Mouse (Mus musculus): Measurements from ENCODE around the gene Xrcc2. TPM values are rescaled to one million over a fixed set of nuclear protein-coding genes. Genes with fewer than 3 reads are reported as not detected.
"Not testable (repeated sequence)": the region's sequence is repeated elsewhere in the genome, so short reads cannot be mapped to it uniquely, and the experiment has no call there.

The Xrcc2 gene
- polyA plus RNA-seq, 1 experiment from 2014 or later, result 9.0 TPM

DNA sequence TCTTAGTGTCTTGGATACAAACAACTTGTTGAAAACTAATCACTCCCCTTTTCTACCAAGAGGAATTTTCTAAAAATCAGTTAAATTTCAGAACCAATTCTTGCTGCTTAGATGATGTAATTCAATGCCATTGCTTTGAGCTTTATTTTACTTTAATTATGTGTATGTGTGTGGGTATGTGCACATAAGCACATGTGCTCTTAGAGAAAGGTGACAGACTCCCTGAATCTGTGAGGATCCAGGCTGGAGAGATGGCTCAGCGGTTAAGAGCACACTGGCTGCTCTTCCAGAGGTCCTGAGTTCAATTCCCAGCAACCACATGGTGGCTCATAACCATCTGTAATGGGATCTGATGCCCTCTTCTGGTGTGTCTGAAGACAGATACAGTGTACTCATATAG, 33.3 kb upstream of the Xrcc2 start:
- H3K27me3 ChIP-seq (ENCODE audit: control insufficient read depth, insufficient read depth, low read length); H3K4me3 ChIP-seq (ENCODE audit: control insufficient read depth in 1 of 2, insufficient read depth in 1 of 2, low read depth in 1 of 2, low read length in 2 of 2); H3K36me3 ChIP-seq (ENCODE audit: control insufficient read depth, insufficient read depth, low read length); H3K4me1 ChIP-seq (ENCODE audit: control insufficient read depth in 2 of 2, insufficient read depth in 2 of 2, low read length in 2 of 2); H3K4me2 ChIP-seq (ENCODE audit: low read length); ATAC-seq (ENCODE audit: insufficient number of reproducible peaks, insufficient read depth, low FRiP score, low read depth); H3K9me3 ChIP-seq (ENCODE audit: control insufficient read depth, low read length); H3K9ac ChIP-seq (ENCODE audit: low read length); H3K27ac ChIP-seq (replicated peaks in 1 of 2; ENCODE audit: control insufficient read depth in 1 of 2, insufficient read depth in 1 of 2, low read depth in 2 of 2, low read length in 2 of 2): not testable (repeated sequence)
- 94% methylated on average over 1 of the region's 1 CpGs for whole genome bisulfite sequencing

- no peaks in the 10 kb centered on the region for H3K27me3 ChIP-seq (ENCODE audit: control insufficient read depth, insufficient read depth, low read length)
- no peaks in the 10 kb centered on the region for H3K9me3 ChIP-seq (ENCODE audit: control insufficient read depth, low read length)
- ATAC-seq (ENCODE audit: insufficient number of reproducible peaks, insufficient read depth, low FRiP score, low read depth), result no peak
- no peaks in the 10 kb centered on the region for H3K4me1 ChIP-seq (ENCODE audit: control insufficient read depth in 2 of 2, insufficient read depth in 2 of 2, low read length in 2 of 2)
- H3K36me3 ChIP-seq (ENCODE audit: control insufficient read depth, insufficient read depth, low read length), result no peaks in the 10 kb centered on the region
- H3K9ac ChIP-seq (ENCODE audit: low read length), result no peak overlapping the region
- no peak overlapping the region for H3K4me3 ChIP-seq (ENCODE audit: control insufficient read depth in 1 of 2, insufficient read depth in 1 of 2, low read depth in 1 of 2, low read length in 2 of 2)
- no peak overlapping the region for H3K27ac ChIP-seq (replicated peaks in 1 of 2; ENCODE audit: control insufficient read depth in 1 of 2, insufficient read depth in 1 of 2, low read depth in 2 of 2, low read length in 2 of 2)
- no peak overlapping the region for H3K4me2 ChIP-seq (ENCODE audit: low read length)
- 51% methylated on average over 3 of the region's 3 CpGs for WGBS
These were observed 32.8 kb upstream of the Xrcc2 start for GRCm38 (mm10) chr5:25738448-25738847.

GRCm38 (mm10) chr5:25735861-25736260, 30.2 kb upstream of the Xrcc2 start:
- Histone ChIP-seq H3K9me3 (ENCODE audit: control insufficient read depth, low read length) (no peaks in the 10 kb centered on the region), H3K4me3 (ENCODE audit: control insufficient read depth in 1 of 2, insufficient read depth in 1 of 2, low read depth in 1 of 2, low read length in 2 of 2) (no peak overlapping the region), H3K9ac (ENCODE audit: low read length) (no peak overlapping the region), H3K27me3 (ENCODE audit: control insufficient read depth, insufficient read depth, low read length) (no peaks in the 10 kb centered on the region), H3K4me1 (ENCODE audit: control insufficient read depth in 2 of 2, insufficient read depth in 2 of 2, low read length in 2 of 2) (no peaks in the 10 kb centered on the region), H3K4me2 (ENCODE audit: low read length) (no peak overlapping the region), H3K27ac (replicated peaks in 1 of 2; ENCODE audit: control insufficient read depth in 1 of 2, insufficient read depth in 1 of 2, low read depth in 2 of 2, low read length in 2 of 2) (no peak overlapping the region), H3K36me3 (ENCODE audit: control insufficient read depth, insufficient read depth, low read length) (no peaks in the 10 kb centered on the region)
- no peak for ATAC-seq (ENCODE audit: insufficient number of reproducible peaks, insufficient read depth, low FRiP score, low read depth)
- 71% methylated on average over 2 of the region's 2 CpGs for WGBS

DNA sequence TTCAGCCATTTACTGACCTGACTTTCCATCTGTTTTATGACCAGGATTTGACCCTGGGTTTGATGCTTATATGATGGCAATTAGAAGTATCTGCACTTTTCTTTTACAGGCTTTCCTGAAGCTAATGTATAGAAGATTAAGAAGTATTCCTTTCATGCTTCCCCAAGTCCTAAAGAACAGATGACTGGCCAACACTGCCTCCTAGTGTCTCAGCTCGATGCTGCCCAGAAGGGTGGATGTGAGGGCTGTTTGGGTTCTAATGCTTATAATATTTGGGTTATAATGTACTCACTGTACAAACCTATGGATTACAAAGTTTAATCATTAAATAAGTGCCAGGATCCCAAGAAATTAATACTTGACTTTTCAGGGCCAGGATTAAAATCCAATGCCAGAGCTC, 28.7 kb upstream of the Xrcc2 start:
- no peaks in the 10 kb centered on the region for H3K27me3 ChIP-seq (ENCODE audit: control insufficient read depth, insufficient read depth, low read length)
- H3K9ac ChIP-seq (ENCODE audit: low read length), result no peak overlapping the region
- H3K4me2 ChIP-seq (ENCODE audit: low read length), result no peak overlapping the region
- no peaks in the 10 kb centered on the region for H3K4me1 ChIP-seq (ENCODE audit: control insufficient read depth in 2 of 2, insufficient read depth in 2 of 2, low read length in 2 of 2)
- ATAC-seq (ENCODE audit: insufficient number of reproducible peaks, insufficient read depth, low FRiP score, low read depth), result no peak
- no peak overlapping the region for H3K4me3 ChIP-seq (ENCODE audit: control insufficient read depth in 1 of 2, insufficient read depth in 1 of 2, low read depth in 1 of 2, low read length in 2 of 2)
- no peak overlapping the region for H3K27ac ChIP-seq (replicated peaks in 1 of 2; ENCODE audit: control insufficient read depth in 1 of 2, insufficient read depth in 1 of 2, low read depth in 2 of 2, low read length in 2 of 2)
- 6% methylated on average over 1 of the region's 1 CpGs for WGBS
- H3K36me3 ChIP-seq (ENCODE audit: control insufficient read depth, insufficient read depth, low read length), result no peaks in the 10 kb centered on the region
- no peaks in the 10 kb centered on the region for H3K9me3 ChIP-seq (ENCODE audit: control insufficient read depth, low read length)

- Histone ChIP-seq H3K4me2 (ENCODE audit: low read length) (no peak overlapping the region), H3K9me3 (ENCODE audit: control insufficient read depth, low read length) (0 out of 2 replicates have a peak, but pooled peaks cover 2% of the 10 kb centered on the region), H3K4me3 (ENCODE audit: control insufficient read depth in 1 of 2, insufficient read depth in 1 of 2, low read depth in 1 of 2, low read length in 2 of 2) (no peak overlapping the region), H3K36me3 (ENCODE audit: control insufficient read depth, insufficient read depth, low read length) (no peaks in the 10 kb centered on the region), H3K4me1 (ENCODE audit: control insufficient read depth in 2 of 2, insufficient read depth in 2 of 2, low read length in 2 of 2) (no peaks in the 10 kb centered on the region), H3K27ac (replicated peaks in 1 of 2; ENCODE audit: control insufficient read depth in 1 of 2, insufficient read depth in 1 of 2, low read depth in 2 of 2, low read length in 2 of 2) (no peak overlapping the region), H3K9ac (ENCODE audit: low read length) (no peak overlapping the region), H3K27me3 (ENCODE audit: control insufficient read depth, insufficient read depth, low read length) (no peaks in the 10 kb centered on the region)
- no peak for ATAC-seq (ENCODE audit: insufficient number of reproducible peaks, insufficient read depth, low FRiP score, low read depth)
- WGBS, result 33% methylated on average over 1 of the region's 1 CpGs
These were observed 18.6 kb upstream of the Xrcc2 start for GRCm38 (mm10) chr5:25724134-25724675.

- H3K9ac ChIP-seq (ENCODE audit: low read length), result no peak overlapping the region
- WGBS, result 81% methylated on average over 2 of the region's 2 CpGs
- H3K27me3 ChIP-seq (ENCODE audit: control insufficient read depth, insufficient read depth, low read length), result no peaks in the 10 kb centered on the region
- no peak for ATAC-seq (ENCODE audit: insufficient number of reproducible peaks, insufficient read depth, low FRiP score, low read depth)
- no peak overlapping the region for H3K27ac ChIP-seq (replicated peaks in 1 of 2; ENCODE audit: control insufficient read depth in 1 of 2, insufficient read depth in 1 of 2, low read depth in 2 of 2, low read length in 2 of 2)
- H3K4me1 ChIP-seq (ENCODE audit: control insufficient read depth in 2 of 2, insufficient read depth in 2 of 2, low read length in 2 of 2), result no peaks in the 10 kb centered on the region
- no peak overlapping the region for H3K4me2 ChIP-seq (ENCODE audit: low read length)
- H3K4me3 ChIP-seq (ENCODE audit: control insufficient read depth in 1 of 2, insufficient read depth in 1 of 2, low read depth in 1 of 2, low read length in 2 of 2), result no peak overlapping the region
- H3K9me3 ChIP-seq (ENCODE audit: control insufficient read depth, low read length), result 0 out of 2 replicates have a peak, but pooled peaks cover 2% of the 10 kb centered on the region
- H3K36me3 ChIP-seq (ENCODE audit: control insufficient read depth, insufficient read depth, low read length), result no peaks in the 10 kb centered on the region
These were observed 17.4 kb upstream of the Xrcc2 start for GRCm38 (mm10) chr5:25723016-25723415.

GRCm38 (mm10) chr5:25719390-25719789, 13.8 kb upstream of the Xrcc2 start:
- no peak overlapping the region for H3K4me3 ChIP-seq (ENCODE audit: control insufficient read depth in 1 of 2, insufficient read depth in 1 of 2, low read depth in 1 of 2, low read length in 2 of 2)
- H3K9ac ChIP-seq (ENCODE audit: low read length), result no peak overlapping the region
- H3K27ac ChIP-seq (replicated peaks in 1 of 2; ENCODE audit: control insufficient read depth in 1 of 2, insufficient read depth in 1 of 2, low read depth in 2 of 2, low read length in 2 of 2), result no peak overlapping the region
- no peak overlapping the region for H3K4me2 ChIP-seq (ENCODE audit: low read length)
- 0 out of 2 replicates have a peak, but pooled peaks cover 2% of the 10 kb centered on the region for H3K9me3 ChIP-seq (ENCODE audit: control insufficient read depth, low read length)
- no peaks in the 10 kb centered on the region for H3K4me1 ChIP-seq (ENCODE audit: control insufficient read depth in 2 of 2, insufficient read depth in 2 of 2, low read length in 2 of 2)
- H3K27me3 ChIP-seq (ENCODE audit: control insufficient read depth, insufficient read depth, low read length), result no peaks in the 10 kb centered on the region
- 66% methylated on average over 4 of the region's 4 CpGs for WGBS
- ATAC-seq (ENCODE audit: insufficient number of reproducible peaks, insufficient read depth, low FRiP score, low read depth), result no peak
- no peaks in the 10 kb centered on the region for H3K36me3 ChIP-seq (ENCODE audit: control insufficient read depth, insufficient read depth, low read length)

GRCm38 (mm10) chr5:25713001-25713706, 7.5 kb upstream of the Xrcc2 start:
- not testable (repeated sequence) for H3K9me3 ChIP-seq (ENCODE audit: control insufficient read depth, low read length); H3K4me2 ChIP-seq (ENCODE audit: low read length); H3K9ac ChIP-seq (ENCODE audit: low read length); H3K36me3 ChIP-seq (ENCODE audit: control insufficient read depth, insufficient read depth, low read length); ATAC-seq (ENCODE audit: insufficient number of reproducible peaks, insufficient read depth, low FRiP score, low read depth); H3K4me3 ChIP-seq (ENCODE audit: control insufficient read depth in 1 of 2, insufficient read depth in 1 of 2, low read depth in 1 of 2, low read length in 2 of 2); H3K27me3 ChIP-seq (ENCODE audit: control insufficient read depth, insufficient read depth, low read length); H3K4me1 ChIP-seq (ENCODE audit: control insufficient read depth in 2 of 2, insufficient read depth in 2 of 2, low read length in 2 of 2); H3K27ac ChIP-seq (replicated peaks in 1 of 2; ENCODE audit: control insufficient read depth in 1 of 2, insufficient read depth in 1 of 2, low read depth in 2 of 2, low read length in 2 of 2)
- 80% methylated on average over 4 of the region's 4 CpGs for WGBS
